Mouse (Mus musculus) midbrain, embryonic 13.5 days (tissue): ENCODE results near the gene Fbxw7. TPM values are rescaled to one million over a fixed set of nuclear protein-coding genes. Genes with fewer than 3 reads are reported as not detected.

ENCODE experiments used
- ATAC-seq: fragments of 200-750 bp; cut with Nextera tagmentation; 2 replicates; pipeline ENCODE4 v1.8.0; 2017; ENCODE audit warnings: mild to moderate bottlenecking, moderate TSS enrichment, moderate library complexity
- H3K27ac ChIP-seq: fragments of 300-500 bp; sonication (generic); 2 replicates; pipeline ENCODE4 v1.5.1; 2015; ENCODE audit warnings: inconsistent platforms, mild to moderate bottlenecking, moderate library complexity
- H3K27me3 ChIP-seq: fragments of 300-500 bp; sonication (generic); 2 replicates; pipeline ENCODE4 v1.6.1; 2015; ENCODE audit warnings: mild to moderate bottlenecking, inconsistent platforms
- H3K36me3 ChIP-seq: fragments of 300-500 bp; sonication (generic); 2 replicates; pipeline ENCODE4 v1.6.1; 2015; ENCODE audit warnings: mild to moderate bottlenecking, inconsistent platforms
- H3K4me1 ChIP-seq: fragments of 300-500 bp; sonication (generic); replicated peaks from 2 replicates; pipeline ENCODE4 v1.6.1; 2015; ENCODE audit warnings: inconsistent platforms
- H3K4me2 ChIP-seq: fragments of 300-500 bp; sonication (generic); replicated peaks from 2 replicates; pipeline ENCODE4 v1.6.1; 2015; ENCODE audit warnings: moderate library complexity, mild to moderate bottlenecking, inconsistent platforms
- H3K4me3 ChIP-seq: fragments of 300-500 bp; sonication (generic); replicated peaks from 2 replicates; pipeline ENCODE4 v1.5.1; 2015; ENCODE audit warnings: mild to moderate bottlenecking, inconsistent platforms
- H3K9ac ChIP-seq: fragments of 300-500 bp; sonication (generic); replicated peaks from 2 replicates; pipeline ENCODE4 v1.6.1; 2015; ENCODE audit warnings: mild to moderate bottlenecking, inconsistent platforms
- H3K9me3 ChIP-seq: fragments of 300-500 bp; sonication (generic); 2 replicates; pipeline ENCODE4 v1.6.1; 2016; ENCODE audit warnings: mild to moderate bottlenecking, inconsistent platforms
- WGBS: fragments of 180-500 bp; shearing (Covaris S2); methylation state at CpG from one replicate; pipeline ENCODE4 v1.1.7; 2015; 5-methylcytosine and 5-hydroxymethylcytosine counted together
- polyA plus RNA-seq: library from polyadenylated mRNA; unstranded; fragments of >200 nt; fragmentation: Nextera tagmentation; extraction: Ambion mirVana; gene quantifications from 2 replicates; pipeline ENCODE4 v1.2.1, GENCODE M21; 2015

Gene Fbxw7
- polyA plus RNA-seq, 1 experiment from 2014 or later = 21.4 TPM

DNA sequence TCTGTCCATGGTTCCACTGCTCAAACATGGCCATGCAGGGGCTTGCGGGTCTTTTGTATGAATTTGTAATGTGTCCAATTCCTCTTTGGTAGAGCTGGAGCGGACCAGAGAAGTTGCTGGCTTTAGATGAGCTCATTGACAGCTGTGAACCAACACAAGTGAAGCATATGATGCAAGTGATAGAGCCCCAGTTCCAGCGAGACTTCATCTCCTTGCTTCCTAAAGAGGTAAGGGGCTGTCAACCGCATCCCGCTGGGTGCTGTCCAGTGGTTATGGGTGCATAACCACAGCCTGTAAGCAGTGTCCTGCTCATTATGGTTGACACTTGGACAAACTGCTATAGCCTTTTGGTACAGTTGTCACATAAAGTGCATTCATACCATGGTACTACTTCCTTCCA, 150.1 kb downstream of the Fbxw7 start:
- H3K9me3 ChIP-seq = no peaks in the 10 kb centered on the region
- H3K27me3 ChIP-seq = no peaks in the 10 kb centered on the region
- no peak overlapping the region for H3K9ac ChIP-seq
- WGBS = 93% methylated on average over 5 of the region's 5 CpGs
- H3K4me1 ChIP-seq = no peaks in the 10 kb centered on the region
- H3K4me3 ChIP-seq = no peak overlapping the region
- no peak for ATAC-seq
- H3K36me3 ChIP-seq = peaks cover 38% of the 10 kb centered on the region
- H3K4me2 ChIP-seq = no peak overlapping the region
- H3K27ac ChIP-seq = no peak overlapping the region

DNA sequence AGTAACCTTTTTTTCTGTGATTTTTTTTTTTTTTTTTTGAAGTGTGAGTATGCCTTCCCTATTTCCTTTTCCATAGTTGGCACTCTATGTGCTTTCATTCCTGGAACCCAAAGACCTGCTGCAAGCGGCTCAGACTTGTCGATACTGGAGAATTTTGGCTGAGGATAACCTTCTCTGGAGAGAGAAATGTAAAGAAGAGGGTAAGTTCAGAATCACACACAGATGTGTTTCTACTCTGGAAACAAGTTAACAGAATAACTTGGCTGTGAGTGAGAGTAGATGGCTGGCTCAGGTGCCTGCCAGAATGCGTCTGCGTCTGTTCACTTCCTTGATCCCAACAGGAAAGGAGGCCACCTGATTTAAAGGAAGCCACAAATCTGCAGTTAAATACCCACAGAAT, 152.3 kb downstream of the Fbxw7 start:
- peaks cover 42% of the 10 kb centered on the region for H3K36me3 ChIP-seq
- no peak for ATAC-seq
- H3K9ac ChIP-seq = no peak overlapping the region
- no peak overlapping the region for H3K27ac ChIP-seq
- no peaks in the 10 kb centered on the region for H3K4me1 ChIP-seq
- H3K4me2 ChIP-seq = no peak overlapping the region
- H3K27me3 ChIP-seq = no peaks in the 10 kb centered on the region
- H3K9me3 ChIP-seq = no peaks in the 10 kb centered on the region
- 98% methylated on average over 4 of the region's 4 CpGs for WGBS
- no peak overlapping the region for H3K4me3 ChIP-seq

DNA sequence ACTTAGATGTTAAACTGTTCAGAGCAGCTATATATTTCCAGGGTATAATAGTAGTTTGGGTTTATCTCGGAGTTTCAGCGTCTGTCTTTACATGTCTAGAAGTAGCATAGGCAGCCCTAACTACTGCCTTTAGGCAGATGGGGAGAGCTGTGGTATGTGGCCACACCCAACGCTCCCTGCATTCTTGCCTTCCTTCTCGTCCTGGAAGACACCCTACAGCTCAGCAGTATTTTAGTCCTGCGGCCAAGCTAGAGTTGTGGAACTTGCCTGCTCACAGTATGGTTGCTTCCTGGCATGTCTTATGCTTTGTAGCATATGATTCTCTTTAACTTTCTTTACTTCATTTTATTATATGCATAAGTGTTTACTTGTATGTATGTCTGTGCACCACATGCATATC, 156.5 kb downstream of the Fbxw7 start:
- H3K36me3 ChIP-seq = peaks cover 59% of the 10 kb centered on the region
- 88% methylated on average over 5 of the region's 5 CpGs for WGBS
- H3K4me1 ChIP-seq = no peaks in the 10 kb centered on the region; the same call in 1 of the 2 replicates
- no peaks in the 10 kb centered on the region for H3K9me3 ChIP-seq
- ATAC-seq = no peak
- H3K27ac ChIP-seq = no peak overlapping the region
- H3K27me3 ChIP-seq = no peaks in the 10 kb centered on the region
- no peak overlapping the region for H3K4me3 ChIP-seq
- H3K9ac ChIP-seq = no peak overlapping the region
- no peak overlapping the region for H3K4me2 ChIP-seq

DNA sequence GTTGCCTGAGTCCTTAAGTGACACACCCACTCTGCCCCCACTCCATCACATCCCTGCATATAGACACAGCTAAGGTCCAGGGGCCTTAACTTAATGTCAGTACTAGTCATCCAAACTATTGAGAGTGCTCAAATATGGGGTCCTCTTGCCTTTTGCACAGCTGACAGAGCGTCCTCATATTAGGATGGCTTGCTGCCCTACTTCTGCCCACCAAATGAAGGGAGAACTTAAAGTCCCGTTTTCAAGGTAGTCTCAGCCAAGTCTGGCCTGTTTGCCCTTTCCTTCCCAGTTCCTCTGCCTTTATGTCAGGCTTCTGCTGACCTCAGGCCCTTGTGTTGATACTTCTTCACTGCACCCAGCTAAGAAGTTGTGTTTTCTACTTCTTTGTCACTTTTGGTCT, 157.8 kb downstream of the Fbxw7 start:
- no peak overlapping the region for H3K4me2 ChIP-seq
- H3K4me1 ChIP-seq = peaks cover 8% of the 10 kb centered on the region
- WGBS = 95% methylated on average over 2 of the region's 2 CpGs
- peaks cover 61% of the 10 kb centered on the region for H3K36me3 ChIP-seq
- H3K27ac ChIP-seq = no peak overlapping the region
- H3K9me3 ChIP-seq = no peaks in the 10 kb centered on the region
- ATAC-seq = no peak
- H3K9ac ChIP-seq = no peak overlapping the region
- H3K4me3 ChIP-seq = no peak overlapping the region
- H3K27me3 ChIP-seq = no peaks in the 10 kb centered on the region

DNA sequence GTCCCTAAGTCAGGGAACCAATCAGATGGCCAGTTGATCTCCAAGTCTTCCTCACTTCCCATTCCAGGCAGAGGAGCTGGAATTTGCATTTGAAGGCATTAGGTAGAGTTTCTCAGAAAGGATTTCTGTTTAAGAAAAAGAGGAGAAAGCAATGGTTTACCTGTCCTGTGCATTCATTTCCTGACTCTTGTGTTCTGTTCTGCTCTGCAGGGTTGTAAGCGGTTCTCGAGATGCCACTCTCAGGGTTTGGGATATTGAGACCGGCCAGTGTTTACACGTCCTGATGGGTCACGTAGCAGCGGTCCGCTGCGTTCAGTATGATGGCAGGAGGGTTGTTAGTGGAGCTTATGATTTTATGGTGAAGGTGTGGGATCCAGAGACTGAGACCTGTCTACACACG, 159.1 kb downstream of the Fbxw7 start:
- no peak for ATAC-seq
- H3K9ac ChIP-seq = no peak overlapping the region
- H3K4me2 ChIP-seq = no peak overlapping the region
- no peaks in the 10 kb centered on the region for H3K9me3 ChIP-seq
- H3K27me3 ChIP-seq = no peaks in the 10 kb centered on the region
- no peak overlapping the region for H3K4me3 ChIP-seq
- no peak overlapping the region for H3K27ac ChIP-seq
- 85% methylated on average over 9 of the region's 9 CpGs for WGBS
- peaks cover 8% of the 10 kb centered on the region for H3K4me1 ChIP-seq
- H3K36me3 ChIP-seq = peaks cover 54% of the 10 kb centered on the region

DNA sequence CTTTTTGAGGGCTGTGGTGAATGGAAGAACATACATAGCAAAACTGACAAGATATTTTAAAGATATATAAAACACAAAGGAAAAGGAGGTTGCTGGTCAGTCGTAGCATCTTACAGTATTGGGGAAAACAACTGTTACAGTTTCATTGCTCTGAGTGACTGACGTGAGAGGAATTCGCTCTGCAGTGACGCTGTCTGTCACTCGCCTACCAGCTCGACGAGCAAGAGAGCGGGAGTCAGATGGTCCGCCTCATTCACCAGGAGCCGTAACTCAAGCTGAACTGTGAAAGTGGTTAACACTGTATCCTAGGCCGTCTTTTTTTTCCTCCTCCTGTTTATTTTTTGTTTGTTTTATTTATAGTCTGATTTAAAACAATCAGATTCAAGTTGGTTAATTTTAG, 163.6 kb downstream of the Fbxw7 start:
- H3K9me3 ChIP-seq = no peaks in the 10 kb centered on the region

DNA sequence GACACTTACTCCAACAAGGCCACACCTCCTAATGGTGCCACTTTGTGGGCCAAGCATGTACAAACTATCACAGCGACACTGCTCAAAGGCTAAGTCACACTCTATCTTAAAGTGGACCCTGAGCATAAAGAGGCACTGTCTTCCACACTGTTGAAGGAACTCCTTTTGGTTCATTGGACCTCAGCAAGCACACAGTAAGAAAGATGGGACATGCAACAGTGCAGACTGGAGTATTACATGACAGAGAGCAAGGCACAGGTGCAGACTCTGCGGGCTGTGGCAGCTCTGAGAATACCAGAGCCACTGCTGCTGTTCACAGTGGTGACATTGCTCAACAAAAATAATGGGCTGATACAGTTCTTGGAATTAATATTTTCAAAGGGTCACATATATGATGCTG, 165.1 kb downstream of the Fbxw7 start:
- Histone ChIP-seq H3K9me3 (no peaks in the 10 kb centered on the region), H3K9ac (no peak overlapping the region), H3K4me1 (peaks cover 8% of the 10 kb centered on the region), H3K4me3 (no peak overlapping the region), H3K27ac (no peak overlapping the region), H3K27me3 (no peaks in the 10 kb centered on the region), H3K4me2 (no peak overlapping the region), H3K36me3 (peaks cover 30% of the 10 kb centered on the region)
- WGBS = 96% methylated on average over 2 of the region's 2 CpGs
- ATAC-seq = no peak

More for the DNA sequence above, 163.6 kb downstream of the Fbxw7 start:
- Histone ChIP-seq H3K4me2 (no peak overlapping the region), H3K27me3 (no peaks in the 10 kb centered on the region), H3K4me3 (no peak overlapping the region), H3K4me1 (peaks cover 8% of the 10 kb centered on the region), H3K36me3 (peaks cover 33% of the 10 kb centered on the region), H3K27ac (no peak overlapping the region), H3K9ac (no peak overlapping the region)
- 82% methylated on average over 11 of the region's 11 CpGs for WGBS
- ATAC-seq = no peak

DNA sequence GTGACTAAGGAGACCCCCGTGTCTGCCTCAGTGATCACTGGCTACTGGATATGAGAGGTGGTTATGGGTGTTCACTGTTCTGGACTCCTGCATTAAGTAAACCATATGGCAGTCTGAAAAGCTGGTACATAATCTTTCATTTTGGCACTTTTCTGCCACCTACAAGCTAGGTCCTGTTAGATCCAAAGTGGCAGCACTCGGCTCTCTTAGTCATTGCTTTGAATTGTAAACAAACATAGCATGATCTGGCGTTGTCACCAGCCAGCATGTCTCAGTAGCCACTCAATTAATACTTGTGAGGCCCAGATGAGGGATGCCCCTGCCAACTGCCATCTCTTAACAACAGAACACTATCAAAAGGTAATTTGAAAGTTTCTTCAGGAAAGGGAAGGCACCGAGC, 167.6 kb downstream of the Fbxw7 start:
- H3K27ac ChIP-seq = no peak overlapping the region
- 70% methylated on average over 4 of the region's 4 CpGs for WGBS
- H3K36me3 ChIP-seq = peaks cover 13% of the 10 kb centered on the region
- no peak overlapping the region for H3K4me3 ChIP-seq
- H3K4me2 ChIP-seq = no peak overlapping the region
- H3K9me3 ChIP-seq = no peaks in the 10 kb centered on the region
- H3K27me3 ChIP-seq = no peaks in the 10 kb centered on the region
- ATAC-seq = no peak
- no peak overlapping the region for H3K9ac ChIP-seq
- H3K4me1 ChIP-seq = peaks cover 1% of the 10 kb centered on the region

DNA sequence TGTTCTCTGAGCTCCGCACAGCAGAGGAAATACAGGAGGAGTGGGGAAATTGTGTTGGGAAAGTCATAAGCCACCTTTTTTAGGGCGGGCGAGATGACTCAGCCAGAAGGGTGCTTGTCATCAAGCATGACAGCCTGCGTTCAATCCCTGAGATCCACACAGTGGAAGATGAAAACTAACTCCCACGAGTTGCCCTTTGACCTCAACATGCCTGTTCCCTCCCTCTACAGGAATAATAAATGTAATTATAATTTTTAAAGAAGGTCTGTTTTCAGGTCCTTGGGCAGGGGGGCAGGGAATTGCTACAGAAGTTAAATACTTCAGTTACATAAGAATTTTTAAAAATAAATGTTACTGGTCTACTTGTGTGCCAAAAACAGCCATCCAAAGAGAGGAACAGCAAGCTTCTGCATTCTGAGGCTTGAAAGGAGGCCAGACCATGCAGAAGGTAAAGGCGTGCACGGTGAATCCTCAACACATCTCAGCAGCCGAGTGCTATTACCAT, 170.1 kb downstream of the Fbxw7 start:
- no peak for ATAC-seq
- no peak overlapping the region for H3K9ac ChIP-seq
- no peaks in the 10 kb centered on the region for H3K27me3 ChIP-seq
- peaks cover 4% of the 10 kb centered on the region; the same call in 1 of the 2 replicates for H3K36me3 ChIP-seq
- no peak overlapping the region for H3K4me2 ChIP-seq
- no peaks in the 10 kb centered on the region for H3K4me1 ChIP-seq
- H3K9me3 ChIP-seq = no peaks in the 10 kb centered on the region
- no peak overlapping the region for H3K27ac ChIP-seq
- WGBS = 91% methylated on average over 8 of the region's 8 CpGs
- no peak overlapping the region for H3K4me3 ChIP-seq

DNA sequence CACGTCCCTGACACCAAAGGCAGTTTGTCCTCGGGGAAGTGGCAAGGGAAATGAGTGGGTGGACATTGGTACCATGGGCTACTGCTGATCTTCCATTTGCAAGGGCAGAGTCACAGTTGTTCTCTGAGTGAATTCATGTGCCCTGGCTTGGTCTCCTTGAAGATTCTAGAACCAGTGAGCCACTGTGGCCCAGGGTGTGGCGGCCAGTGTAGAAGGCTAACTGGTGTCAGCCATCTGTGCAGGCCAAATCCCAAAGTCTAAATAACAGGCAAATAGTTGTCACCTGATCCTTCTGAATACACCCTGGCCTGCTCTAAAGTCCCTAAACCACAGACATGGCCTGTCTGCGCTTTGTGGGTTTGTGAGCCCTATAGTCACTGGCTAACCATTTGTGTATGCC, 173.8 kb downstream of the Fbxw7 start:
- Histone ChIP-seq H3K9ac (no peak overlapping the region), H3K27ac (no peak overlapping the region), H3K4me2 (no peak overlapping the region), H3K9me3 (0 out of 2 replicates have a peak, but pooled peaks cover 3% of the 10 kb centered on the region), H3K36me3 (no peaks in the 10 kb centered on the region), H3K4me3 (no peak overlapping the region), H3K4me1 (no peaks in the 10 kb centered on the region), H3K27me3 (no peaks in the 10 kb centered on the region)
- 93% methylated on average over 4 of the region's 4 CpGs for WGBS
- ATAC-seq = no peak

DNA sequence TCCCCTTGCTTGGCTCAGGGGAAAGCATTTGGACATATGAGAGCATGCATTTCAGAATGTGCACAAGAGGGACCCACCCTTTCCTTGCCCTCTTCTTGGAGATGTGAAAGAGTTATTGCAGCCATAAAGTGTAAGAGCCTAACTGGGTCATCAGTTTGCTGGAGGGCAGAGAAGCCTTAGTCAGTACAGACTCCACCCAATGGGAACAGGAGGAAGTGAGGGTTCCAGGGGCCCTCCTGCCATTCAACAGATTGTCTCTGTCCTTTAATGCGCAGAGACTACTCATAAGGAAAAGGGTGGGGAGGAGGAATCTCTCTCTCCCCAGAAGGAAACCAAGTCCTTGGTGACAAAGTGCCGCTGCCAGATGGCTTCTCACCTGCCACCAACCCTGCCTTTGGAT, 190.2 kb downstream of the Fbxw7 start:
- no peaks in the 10 kb centered on the region for H3K4me1 ChIP-seq
- no peaks in the 10 kb centered on the region for H3K36me3 ChIP-seq
- WGBS = 93% methylated on average over 2 of the region's 2 CpGs
- no peaks in the 10 kb centered on the region for H3K9me3 ChIP-seq
- ATAC-seq = no peak
- no peaks in the 10 kb centered on the region for H3K27me3 ChIP-seq
- H3K4me3 ChIP-seq = no peak overlapping the region
- H3K9ac ChIP-seq = no peak overlapping the region
- no peak overlapping the region for H3K4me2 ChIP-seq
- no peak overlapping the region for H3K27ac ChIP-seq

DNA sequence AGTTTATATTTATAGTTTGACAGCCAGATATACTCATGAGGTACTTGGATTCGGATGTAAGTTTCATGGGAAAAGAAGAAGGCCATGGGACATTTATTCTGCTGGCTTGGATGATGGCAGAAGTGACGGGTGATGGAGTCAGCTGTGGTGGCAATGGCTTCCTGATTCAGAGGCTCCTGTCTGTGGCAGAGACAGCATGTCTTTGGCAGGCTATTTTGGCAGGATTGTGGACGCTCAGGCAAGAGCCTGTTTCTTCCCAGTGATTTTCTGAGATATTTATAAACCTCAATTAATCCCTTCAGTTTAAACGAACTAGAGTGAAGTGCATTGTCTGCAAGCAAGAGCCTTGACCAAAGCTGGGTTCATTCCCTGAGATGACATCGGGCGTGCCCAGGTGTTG, 197.8 kb downstream of the Fbxw7 start:
- no peak for ATAC-seq
- 86% methylated on average over 6 of the region's 6 CpGs for WGBS
- H3K9me3 ChIP-seq = no peaks in the 10 kb centered on the region
- H3K4me2 ChIP-seq = no peak overlapping the region
- no peak overlapping the region for H3K9ac ChIP-seq
- H3K27ac ChIP-seq = no peak overlapping the region
- H3K36me3 ChIP-seq = no peaks in the 10 kb centered on the region
- H3K4me1 ChIP-seq = peaks cover 7% of the 10 kb centered on the region; the same call in 1 of the 2 replicates
- no peaks in the 10 kb centered on the region for H3K27me3 ChIP-seq
- no peak overlapping the region for H3K4me3 ChIP-seq

DNA sequence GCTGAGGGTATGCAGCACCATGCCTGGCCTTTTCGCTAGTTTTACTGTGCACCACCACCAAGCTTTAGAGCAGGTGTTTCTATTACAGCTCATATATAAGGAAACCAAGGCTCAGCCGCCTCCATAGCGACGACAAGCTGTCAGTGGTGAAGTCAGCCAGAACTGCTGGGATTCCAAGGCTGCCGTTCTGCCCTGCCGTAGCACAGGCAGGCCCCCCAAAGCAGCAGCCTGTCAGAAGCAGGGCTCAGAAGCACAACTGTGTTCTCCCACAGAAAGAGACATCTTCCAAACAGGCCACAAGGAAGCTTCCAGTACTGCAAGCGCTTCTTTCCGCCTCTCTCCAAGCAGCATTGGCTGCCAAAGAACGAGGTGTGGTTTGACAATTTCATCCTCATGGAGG, 200.6 kb downstream of the Fbxw7 start:
- Histone ChIP-seq H3K9me3 (no peaks in the 10 kb centered on the region), H3K36me3 (no peaks in the 10 kb centered on the region), H3K9ac (no peak overlapping the region), H3K27ac (no peak overlapping the region), H3K4me2 (no peak overlapping the region), H3K4me3 (no peak overlapping the region), H3K4me1 (peaks cover 7% of the 10 kb centered on the region; the same call in 1 of the 2 replicates), H3K27me3 (no peaks in the 10 kb centered on the region)
- 0 out of 2 replicates have a peak, but pooled peaks have one; percentile 20 for ATAC-seq
- 58% methylated on average over 9 of the region's 9 CpGs for WGBS
